Mouse (Mus musculus): ENCODE data around the gene Tctex1d1.

DNA sequence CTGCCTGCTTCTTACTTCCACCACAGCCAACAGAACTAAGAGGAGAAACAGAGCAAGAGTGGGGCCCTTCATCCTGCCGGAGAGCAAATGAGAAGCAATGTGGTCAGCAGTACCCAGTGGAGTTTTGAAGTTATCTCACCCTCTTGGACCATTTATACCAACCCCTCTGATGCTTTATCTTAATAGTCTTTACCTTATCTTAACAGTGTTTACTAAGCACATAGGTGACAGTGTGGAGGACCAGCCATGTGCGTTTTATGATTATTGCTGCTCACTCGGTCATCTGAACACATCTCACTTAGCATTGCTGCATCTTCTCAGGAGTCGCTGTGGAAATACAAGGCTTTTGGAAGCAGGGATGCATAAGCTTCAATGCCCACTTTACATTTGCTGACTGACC is 48.2 kb downstream of the Tctex1d1 start, which contains the start of gene Insl5:
- TF ChIP-seq POLR2A (IDR thresholded peaks at IDR 0.05; ENCODE audit: low read depth, low read length) (no peak), CTCF (IDR thresholded peaks at IDR 0.05; ENCODE audit: extremely low read depth, insufficient read depth, insufficient read length, insufficient replicate concordance) (no peak)
